Mouse (Mus musculus) ovary, postnatal 10 days (tissue): ENCODE results near the gene Akap13.

ENCODE experiments used
- DNase-seq: peaks from one replicate; pipeline ENCODE4 v3.0.0; 2022; ENCODE audit warnings: low spot score

The Akap13 gene

DNA sequence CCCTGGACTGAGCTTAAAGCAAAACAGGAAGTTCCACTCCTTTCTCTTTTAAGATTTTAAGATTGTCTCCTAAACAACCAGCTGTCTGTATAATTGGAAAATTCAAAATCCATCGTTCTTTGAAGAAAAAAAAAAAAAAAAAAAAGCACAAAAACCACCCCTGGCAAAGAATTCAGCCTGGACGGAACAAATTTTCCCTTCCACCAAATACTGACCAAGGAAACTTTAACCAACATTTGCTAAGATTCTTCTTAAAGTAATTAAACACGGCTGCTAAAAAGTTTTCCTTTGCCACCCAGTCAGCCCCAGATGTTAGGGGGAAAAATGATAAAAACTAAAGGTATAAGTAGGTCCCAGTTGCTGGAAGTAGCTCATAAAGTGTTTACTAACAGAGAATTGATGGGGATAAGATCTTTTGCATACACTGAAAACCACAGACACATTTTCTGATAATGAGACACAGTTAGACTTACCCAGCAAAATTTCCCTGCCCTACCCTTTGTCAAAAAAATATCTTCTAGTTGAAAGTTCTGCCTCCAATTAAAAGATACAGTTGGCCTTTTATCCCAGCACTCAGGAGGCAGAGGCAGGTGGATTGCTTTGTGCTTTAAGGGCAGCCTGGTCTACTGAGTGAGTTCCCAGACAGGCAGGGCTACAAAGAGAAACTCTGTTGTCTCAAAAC is 338.5 kb downstream of the Akap13 start:
- no peak for DNase-seq

DNA sequence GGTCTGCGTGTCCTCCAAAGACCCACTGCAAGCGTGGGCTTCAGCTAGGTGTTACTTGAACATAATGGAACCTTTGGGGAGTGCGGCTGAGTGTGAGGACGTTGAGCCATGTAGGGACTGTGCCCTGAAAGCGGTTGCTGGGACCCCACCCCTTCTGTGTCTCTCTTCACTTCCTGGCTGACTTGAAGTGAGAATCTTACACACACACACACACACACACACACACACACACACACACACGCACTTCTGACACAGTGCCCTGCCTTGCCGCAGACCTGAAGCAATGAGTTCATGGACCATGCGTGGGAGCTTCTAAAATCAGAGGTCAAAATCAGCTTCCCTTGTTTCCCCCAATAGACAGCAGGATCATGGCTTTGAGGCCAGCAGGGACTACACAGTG is 339.8 kb downstream of the Akap13 start:
- DNase-seq = no peak

DNA sequence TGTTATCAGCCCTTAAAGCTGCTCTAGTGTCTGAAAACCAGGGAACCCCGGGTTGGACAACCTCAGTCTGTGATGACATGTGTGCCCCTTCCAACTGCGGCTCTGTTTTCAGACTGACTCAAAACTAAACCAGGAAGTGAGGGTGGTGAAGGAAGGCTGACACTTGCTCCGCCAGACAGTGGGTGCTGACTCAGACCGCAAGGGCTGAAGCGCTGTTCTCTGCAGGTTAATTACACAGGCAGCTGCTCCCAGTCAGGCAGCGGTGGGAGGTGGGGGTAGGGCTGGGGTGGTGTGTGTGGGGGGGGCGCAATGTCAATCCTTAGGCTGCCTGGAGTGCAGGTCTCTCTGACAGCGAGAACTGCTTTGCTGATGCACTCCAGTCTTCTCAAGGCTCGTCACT is 341.1 kb downstream of the Akap13 start:
- DNase-seq = no peak

DNA sequence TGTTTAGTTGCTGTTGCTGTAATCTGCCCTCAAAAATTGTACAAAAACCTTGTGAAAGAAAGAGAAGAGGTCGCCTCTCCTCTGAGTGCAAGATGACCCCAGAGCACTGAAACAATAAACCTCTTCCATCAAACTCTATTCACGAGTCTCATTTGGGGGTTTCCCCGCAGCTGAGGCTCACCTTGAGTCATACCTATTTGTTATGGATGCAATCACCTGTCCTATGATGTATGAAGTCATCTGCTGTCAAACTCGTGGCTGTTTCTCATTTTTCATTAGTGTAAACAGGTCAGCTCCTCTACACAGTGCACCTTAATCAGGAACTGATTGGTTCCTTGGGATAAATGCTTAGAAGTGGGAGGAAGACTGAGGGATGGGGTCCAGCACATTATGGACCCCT is 345.2 kb downstream of the Akap13 start:
- no peak for DNase-seq

DNA sequence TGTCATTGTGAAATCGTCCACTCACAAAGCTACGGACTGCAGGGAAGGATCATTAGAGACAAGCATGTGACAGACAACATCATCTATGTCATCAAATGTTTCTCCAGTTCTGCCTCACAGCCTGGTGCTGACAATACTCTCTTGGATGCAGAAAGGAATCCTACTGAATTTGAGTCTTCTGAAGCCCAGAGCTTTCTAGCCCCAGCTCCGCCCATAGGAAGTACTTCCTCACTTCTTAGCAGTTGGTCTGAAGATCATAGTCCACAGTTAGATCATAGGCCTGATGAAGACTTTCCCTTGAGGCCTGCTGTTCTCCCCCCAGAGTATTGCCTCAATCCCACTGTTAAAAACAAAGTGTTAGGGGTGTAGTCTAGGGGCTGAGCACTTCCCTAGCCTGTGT is 345.7 kb downstream of the Akap13 start:
- DNase-seq = no peak

DNA sequence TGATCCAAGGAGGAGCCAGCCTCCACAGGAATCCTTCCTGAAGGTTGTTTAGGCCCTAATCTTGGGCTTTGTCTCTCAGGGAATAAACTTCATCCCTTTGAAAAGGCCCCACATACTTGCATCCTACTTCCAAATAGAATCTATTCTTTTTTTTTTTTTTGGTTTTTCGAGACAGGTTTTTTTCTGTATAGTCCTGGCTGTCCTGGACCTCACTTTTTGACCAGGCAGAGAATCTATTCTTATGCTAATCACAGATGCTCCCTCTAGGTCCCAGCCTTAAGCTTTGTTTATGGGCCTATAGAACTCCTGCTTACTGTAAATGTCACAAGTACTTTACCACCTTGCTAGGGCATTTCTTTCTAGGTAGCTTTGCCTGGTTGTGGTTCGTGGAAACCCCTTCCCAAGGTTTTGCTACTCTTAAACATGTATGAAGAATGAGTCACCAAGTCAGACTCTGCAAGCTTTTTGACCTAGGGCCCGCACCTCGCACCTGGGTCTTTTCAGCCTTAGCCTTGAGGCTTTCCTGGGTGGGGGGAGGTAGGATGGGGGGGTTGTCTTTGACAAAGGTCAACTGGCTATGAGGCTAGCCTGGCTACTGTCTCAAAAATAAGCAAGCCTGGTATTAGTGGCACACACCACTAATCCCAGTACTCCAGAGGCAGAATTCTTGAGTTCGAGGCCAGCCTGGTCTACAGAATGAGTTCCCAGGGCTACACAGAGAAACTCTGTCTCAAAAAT is 346.5 kb downstream of the Akap13 start:
- no peak for DNase-seq

DNA sequence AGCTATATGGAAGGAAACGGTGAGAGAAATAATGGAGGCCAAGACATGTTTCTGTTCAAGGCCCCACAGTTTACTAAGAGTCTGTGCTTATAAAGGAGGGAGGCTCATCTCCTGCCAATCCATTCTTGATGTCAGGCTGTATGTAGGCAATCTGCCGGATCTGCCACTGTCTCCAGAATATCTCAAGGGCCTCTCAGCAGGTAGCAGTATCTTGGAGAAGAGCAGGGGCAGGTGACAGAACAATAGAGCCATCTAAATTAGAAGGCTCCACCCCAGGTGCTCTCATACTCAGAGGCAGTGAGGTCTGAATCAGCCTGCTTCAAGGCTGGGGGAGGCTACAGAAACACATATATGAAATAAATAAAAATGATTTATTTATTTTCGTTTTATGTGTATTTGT is 347.6 kb downstream of the Akap13 start:
- DNase-seq = no peak
